Mouse (Mus musculus) layer of hippocampus, postnatal 14 days (tissue): ENCODE data around the gene Chtop. TPM values are rescaled to one million over a fixed set of nuclear protein-coding genes. Genes with fewer than 3 reads are reported as not detected.

Source experiments
- DNase-seq, 2 experiments: peaks; one replicate each; pipeline ENCODE4 v3.0.0; 2021 to 2022; ENCODE audit warnings: low spot score in 2 of 2, mixed read lengths in 1 of 2
- long read RNA-seq, 2 experiments: library from polyadenylated mRNA; stranded (forward); transcript quantifications; one replicate each; pipeline ENCODE4 v2.0.0; 2021
- total RNA-seq, 2 experiments: library from RNA; stranded (reverse); gene quantifications; 2 replicates each; pipeline ENCODE4 v1.2.3; 2021

Chtop gene
- 100 to 1,000 TPM; 164 to 166 TPM for total RNA-seq
- long read RNA-seq, experiment 1, transcript Chtop-205 (4 exons, 3,118 nt), result minor isoform, 7 of 93 reads
- long read RNA-seq, experiment 1, transcript Chtop-202 (6 exons, 2,012 nt), result major isoform, 24 of 93 reads
- long read RNA-seq, experiment 1, transcript Chtop-203 (5 exons, 1,842 nt), result minor isoform, 10 of 93 reads
- long read RNA-seq, experiment 1, transcript Chtop-207 (5 exons, 1,321 nt), result minor isoform, 16 of 93 reads
- long read RNA-seq, experiment 1, partial matches to known transcripts, result 8 of 93 reads
- long read RNA-seq, experiment 1, other reads (novel, unspliced or antisense), result 22 of 93 reads
- long read RNA-seq, experiment 2, transcript Chtop-202 (6 exons, 2,012 nt), result major isoform, 30 of 117 reads
- long read RNA-seq, experiment 2, transcript Chtop-207 (5 exons, 1,321 nt), result minor isoform, 17 of 117 reads
- long read RNA-seq, experiment 2, transcript Chtop-203 (5 exons, 1,842 nt), result minor isoform, 12 of 117 reads
- long read RNA-seq, experiment 2, transcript Chtop-205 (4 exons, 3,118 nt), result minor isoform, 8 of 117 reads
- long read RNA-seq, experiment 2, partial matches to known transcripts, result 11 of 117 reads
- long read RNA-seq, experiment 2, other reads (novel, unspliced or antisense), result 25 of 117 reads

- peak; percentile 99 to 100 for DNase-seq
Measured at GRCm38 (mm10) chr3:90508950-90509746, at the start of gene Chtop. TSS of gene Chtop (minus strand) at chr3:90509498.

- peak in 1 of 2 experiments; percentile 84 for DNase-seq
Measured at GRCm38 (mm10) chr3:90555954-90556353, 46.7 kb upstream of the Chtop start.

- DNase-seq, result no peak
Measured at GRCm38 (mm10) chr3:90552231-90552630, 42.9 kb upstream of the Chtop start.

- DNase-seq, result no peak
Measured at GRCm38 (mm10) chr3:90550421-90550790, 41.1 kb upstream of the Chtop start.

GRCm38 (mm10) chr3:90549676-90550420 lies 40.5 kb upstream of the Chtop start:
- DNase-seq, result no peak

GRCm38 (mm10) chr3:90540904-90541303 lies 31.6 kb upstream of the Chtop start:
- DNase-seq, result peak in 1 of 2 experiments; percentile 50

DNA sequence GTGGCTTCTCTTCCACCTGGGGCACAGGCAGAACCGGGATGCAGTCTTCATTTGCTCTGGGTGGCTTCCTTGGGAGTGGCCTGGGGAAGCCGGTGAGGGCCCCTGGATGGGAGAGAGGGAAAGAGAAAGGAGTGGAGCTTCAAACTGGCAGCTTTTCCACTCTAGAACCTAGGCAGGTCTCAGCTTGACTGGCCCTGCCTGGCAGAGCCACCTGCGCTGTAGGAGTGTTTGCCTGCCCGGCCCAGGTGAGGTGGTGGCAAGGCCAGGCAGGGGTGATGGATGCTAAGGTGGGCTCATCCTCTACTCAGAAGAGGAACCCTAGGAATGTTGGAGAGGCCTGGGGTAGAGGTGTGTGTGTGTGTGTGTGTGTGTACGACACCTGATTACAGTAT lies 28.6 kb upstream of the Chtop start:
- DNase-seq, result no peak

- peak in 1 of 2 experiments; percentile 55 for DNase-seq
Measured at GRCm38 (mm10) chr3:90537141-90537904, 28.0 kb upstream of the Chtop start, which contains the start of gene S100a16. TSS of gene S100a16 (plus strand) at chr3:90537254.

- no peak for DNase-seq
Measured at GRCm38 (mm10) chr3:90535446-90535845, 26.1 kb upstream of the Chtop start.

GRCm38 (mm10) chr3:90531713-90532112 lies 22.4 kb upstream of the Chtop start:
- DNase-seq, result no peak

- no peak for DNase-seq
Measured at GRCm38 (mm10) chr3:90527291-90527873, 18.1 kb upstream of the Chtop start.

DNA sequence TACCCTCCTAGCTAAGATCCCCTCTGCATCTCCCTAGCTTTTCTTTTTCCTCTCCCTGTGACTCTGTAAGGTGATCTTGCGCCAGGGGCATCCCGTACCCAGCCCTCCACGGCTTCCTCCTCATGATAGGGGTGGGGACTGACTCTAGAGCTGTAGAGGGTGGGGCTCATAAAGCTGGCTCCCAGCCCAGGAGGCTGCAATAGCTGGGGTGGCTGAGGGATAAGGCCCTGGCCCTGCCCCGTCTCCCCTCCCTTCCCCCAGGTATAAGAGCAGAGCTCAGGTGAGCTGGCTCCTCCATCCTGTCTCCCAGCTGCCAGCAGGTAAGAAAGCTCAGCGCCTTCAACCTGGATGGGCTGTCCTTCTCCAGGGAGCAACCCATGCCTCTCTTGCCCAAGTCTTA lies 17.3 kb upstream of the Chtop start, which contains the start of gene S100a14:
TSS of gene S100a14 (plus strand) at position 277 of the 400 bp plus-strand sequence.
- no peak for DNase-seq

DNA sequence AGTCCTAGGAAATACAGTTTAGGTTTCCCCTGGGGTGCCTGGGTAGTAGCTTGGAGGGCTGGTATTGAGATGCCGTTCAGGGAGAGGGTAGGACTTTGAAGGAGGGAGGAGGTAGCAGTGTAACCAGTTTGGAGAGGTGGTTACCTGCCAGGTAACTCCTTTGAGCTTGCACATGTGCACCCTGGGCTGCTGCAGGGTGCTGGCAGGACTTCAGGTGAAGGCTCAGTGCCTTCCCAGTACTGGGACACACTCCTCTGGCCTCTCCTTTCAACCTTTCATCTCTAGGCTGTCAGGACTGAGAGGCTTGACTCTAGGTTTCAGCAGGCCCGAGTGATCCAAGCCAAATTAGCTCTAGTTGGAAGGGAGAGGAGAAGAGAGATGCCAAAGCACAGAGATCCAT lies 16.8 kb upstream of the Chtop start:
- no peak for DNase-seq

DNA sequence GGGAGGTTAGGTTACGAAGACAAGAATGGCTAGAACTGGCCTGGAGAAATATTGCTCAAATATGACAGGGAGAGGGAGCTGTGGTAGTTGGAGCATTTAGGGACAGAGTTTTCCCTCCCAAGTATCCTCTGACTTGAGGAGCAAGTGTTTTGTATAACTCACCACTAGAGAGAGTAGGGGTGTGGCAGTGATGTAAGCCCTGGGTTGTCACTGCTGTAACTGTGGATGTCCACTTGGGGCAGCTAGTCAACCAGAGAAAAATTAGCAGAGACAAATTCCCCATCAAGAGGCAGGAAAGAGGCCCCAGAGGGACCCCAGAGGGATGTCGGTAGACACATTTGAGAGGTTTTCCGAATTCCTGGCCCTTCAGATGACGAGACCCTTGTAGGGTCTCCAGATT lies 16.1 kb upstream of the Chtop start:
- peak in 1 of 2 experiments; percentile 81 for DNase-seq

DNA sequence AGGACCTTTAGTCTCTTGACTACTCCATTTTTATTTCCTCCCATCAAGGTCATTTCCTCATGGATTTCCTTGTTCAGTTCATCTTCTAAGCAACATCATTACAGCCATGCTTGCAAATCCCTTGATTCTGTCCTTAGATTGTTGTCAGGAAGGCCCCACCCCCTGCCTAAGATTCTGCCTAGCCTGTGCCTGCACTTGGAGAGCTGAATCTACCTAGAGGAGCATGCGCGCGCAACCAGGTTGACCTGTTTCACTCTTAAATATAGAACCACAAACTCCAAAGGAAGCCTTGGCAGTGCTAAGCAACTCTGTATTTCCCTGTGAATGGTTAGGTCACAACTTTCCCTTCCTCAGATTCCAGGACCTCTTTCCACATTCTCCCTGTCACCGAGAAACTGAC lies 8.4 kb upstream of the Chtop start:
- no peak for DNase-seq

- no peak for DNase-seq
Measured at GRCm38 (mm10) chr3:90515789-90516188, 6.5 kb upstream of the Chtop start.

DNA sequence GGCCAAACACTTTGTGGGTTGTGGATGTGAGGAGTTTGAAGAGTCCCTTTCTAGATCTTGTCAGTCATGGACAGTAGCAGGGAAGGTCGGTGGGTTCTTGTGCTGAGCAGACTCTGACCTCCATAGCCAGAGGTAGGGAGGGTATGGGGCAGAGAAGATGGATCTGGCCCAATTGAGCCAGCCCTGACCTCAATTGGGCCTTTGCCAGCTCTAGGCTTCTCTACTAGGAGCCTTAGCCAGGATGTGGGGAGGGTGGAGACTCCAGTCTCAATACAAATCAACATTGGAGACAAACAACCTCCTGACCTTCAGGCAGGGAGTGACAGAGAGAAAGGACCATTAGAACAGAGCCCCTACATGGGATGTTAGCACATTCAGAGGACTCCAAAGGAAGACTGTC lies 5.9 kb upstream of the Chtop start:
- no peak for DNase-seq

DNA sequence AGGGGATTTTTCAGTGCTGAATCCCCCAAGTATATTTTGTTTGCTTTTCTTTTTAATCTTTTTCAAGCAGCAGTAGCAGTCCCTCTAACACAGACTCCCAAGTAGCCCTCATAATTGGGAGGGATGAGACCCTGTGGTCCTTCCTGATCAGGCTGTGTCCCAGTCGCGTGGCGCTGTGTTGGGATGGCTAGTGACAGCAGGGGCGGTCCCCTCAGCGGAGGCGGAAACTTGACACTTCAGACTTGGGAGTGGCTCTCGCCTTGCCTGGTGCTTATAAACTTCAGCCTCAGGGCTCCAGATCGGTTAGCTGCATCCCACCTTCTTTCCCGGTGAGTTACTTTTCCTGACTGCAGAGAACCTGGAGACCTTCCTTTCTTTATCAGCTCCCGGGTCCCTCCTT lies 5.4 kb upstream of the Chtop start:
- no peak for DNase-seq

- peak; percentile 37 to 55 for DNase-seq
Measured at GRCm38 (mm10) chr3:90513796-90514590, 4.7 kb upstream of the Chtop start, which contains the start of the genes S100a1 and S100a13. TSS of gene S100a1 (minus strand) at chr3:90514392. TSS of gene S100a13 (plus strand) at chr3:90514435.
